Mouse (Mus musculus) C2C12 (cell line): ENCODE results near the gene Itih3. TPM values are rescaled to one million over a fixed set of nuclear protein-coding genes. Genes with fewer than 3 reads are reported as not detected.

Experiments used
- H3K27me3 ChIP-seq: one replicate; pipeline ENCODE4 v1.6.1; 2011; ENCODE audit not compliant: control insufficient read depth, insufficient read depth, insufficient read length
- H3K36me3 ChIP-seq: one replicate; pipeline ENCODE4 v1.6.1; 2011; ENCODE audit not compliant: control insufficient read depth, insufficient read depth
- H3K4me3 ChIP-seq: one replicate; pipeline ENCODE4 v1.5.1; 2011; ENCODE audit warnings: mild to moderate bottlenecking, control low read depth; ENCODE audit not compliant: poor library complexity, insufficient read depth, severe bottlenecking
- H3K79me2 ChIP-seq: one replicate; pipeline ENCODE4 v1.6.1; 2011; ENCODE audit not compliant: control insufficient read depth, insufficient read depth
- H3K79me3 ChIP-seq: one replicate; pipeline ENCODE4 v1.6.1; 2011; ENCODE audit warnings: low read depth, control low read depth
- H3ac ChIP-seq: one replicate; pipeline ENCODE3; 2011; ENCODE audit warnings: low read depth; ENCODE audit not compliant: control insufficient read depth, insufficient read length
- CEBPB ChIP-seq: IDR thresholded peaks from one replicate; pipeline ENCODE4 v1.6.1; 2011; ENCODE audit warnings: low read depth, mild to moderate bottlenecking, control low read depth, moderate library complexity
- CTCF ChIP-seq: IDR thresholded peaks from one replicate; pipeline ENCODE4 v1.5.1; 2011; ENCODE audit not compliant: control insufficient read depth, insufficient read depth, insufficient read length
- FOSL1 ChIP-seq: IDR thresholded peaks from one replicate; pipeline ENCODE4 v1.8.0; 2011; ENCODE audit warnings: mild to moderate bottlenecking, low read length; ENCODE audit not compliant: poor library complexity, insufficient read depth, severe bottlenecking
- MAX ChIP-seq: IDR thresholded peaks from one replicate; pipeline ENCODE4 v1.6.1; 2011; ENCODE audit warnings: mild to moderate bottlenecking, control low read depth
- MYOD1 ChIP-seq: IDR thresholded peaks from one replicate; pipeline ENCODE4 v1.6.1; 2011; ENCODE audit warnings: low read depth; ENCODE audit not compliant: control insufficient read depth, insufficient read length
- MYOG ChIP-seq: IDR thresholded peaks from one replicate; pipeline ENCODE4 v1.6.1; 2011; ENCODE audit not compliant: control insufficient read depth, insufficient read length; ENCODE audit errors: extremely low read depth
- USF1 ChIP-seq: IDR thresholded peaks from one replicate; pipeline ENCODE4 v1.6.1; 2011; ENCODE audit warnings: low read depth, mild to moderate bottlenecking, control low read depth, moderate library complexity
- polyA plus RNA-seq: library from polyadenylated mRNA; unstranded; fragments of >200 nt; fragmentation: generic; extraction: Trizol; gene quantifications from one replicate; pipeline ENCODE4 v1.2.1, GENCODE M21; 2012; ENCODE audit warnings: missing spikeins

The Itih3 gene
- polyA plus RNA-seq, 1 experiment: 0.01 TPM

DNA sequence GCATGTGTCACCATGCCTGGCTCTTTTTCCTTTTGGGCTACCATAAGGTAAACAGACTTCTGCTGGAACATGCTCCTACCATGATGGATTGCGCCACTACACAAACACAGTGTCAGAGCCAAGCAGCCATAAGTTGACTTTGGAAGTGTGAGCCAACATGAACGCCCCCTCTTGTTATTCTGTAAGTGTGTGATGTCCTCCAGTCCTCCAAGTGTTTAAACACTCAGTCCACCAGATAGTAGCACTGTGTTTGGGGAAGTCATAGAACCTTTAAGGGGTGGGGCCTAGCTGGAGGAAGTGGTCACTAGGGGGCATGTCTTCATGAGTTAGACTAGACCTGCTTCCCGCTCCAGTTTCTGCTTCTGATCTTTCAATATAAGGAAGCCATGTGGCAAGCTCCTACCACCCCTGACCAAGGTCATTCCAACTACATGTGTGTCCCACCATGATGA lies 15.7 kb downstream of the Itih3 start:
- Histone ChIP-seq H3K4me3 (no peak overlapping the region), H3K79me3 (no peaks in the 10 kb centered on the region), H3ac (no peak overlapping the region), H3K27me3 (no peaks in the 10 kb centered on the region), H3K79me2 (no peaks in the 10 kb centered on the region), H3K36me3 (no peaks in the 10 kb centered on the region)
- TF ChIP-seq USF1: no peak

DNA sequence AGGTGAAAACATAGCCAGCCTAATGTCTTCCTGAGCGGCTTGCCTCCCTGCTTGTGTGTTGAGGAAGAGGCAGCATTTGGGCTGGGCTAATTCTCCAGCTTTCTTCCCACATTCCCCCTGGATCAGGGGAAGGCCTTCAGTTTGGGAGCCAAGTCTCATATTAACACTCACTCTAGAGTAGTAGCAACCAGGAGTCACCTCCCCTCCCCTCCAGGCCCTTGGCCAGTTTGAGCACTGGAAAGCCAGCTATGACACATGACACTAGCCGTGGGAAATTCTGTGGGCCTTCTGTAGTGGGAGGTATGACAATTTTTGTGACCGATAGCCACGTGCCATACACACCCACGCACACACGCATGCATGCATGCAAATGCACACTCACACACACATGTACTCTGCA lies 17.6 kb downstream of the Itih3 start:
- H3K27me3 ChIP-seq: no peaks in the 10 kb centered on the region
- no peak overlapping the region for H3ac ChIP-seq
- H3K79me3 ChIP-seq: no peaks in the 10 kb centered on the region
- H3K36me3 ChIP-seq: no peaks in the 10 kb centered on the region
- TF ChIP-seq CTCF: no peak
- no peaks in the 10 kb centered on the region for H3K79me2 ChIP-seq
- H3K4me3 ChIP-seq: no peak overlapping the region

DNA sequence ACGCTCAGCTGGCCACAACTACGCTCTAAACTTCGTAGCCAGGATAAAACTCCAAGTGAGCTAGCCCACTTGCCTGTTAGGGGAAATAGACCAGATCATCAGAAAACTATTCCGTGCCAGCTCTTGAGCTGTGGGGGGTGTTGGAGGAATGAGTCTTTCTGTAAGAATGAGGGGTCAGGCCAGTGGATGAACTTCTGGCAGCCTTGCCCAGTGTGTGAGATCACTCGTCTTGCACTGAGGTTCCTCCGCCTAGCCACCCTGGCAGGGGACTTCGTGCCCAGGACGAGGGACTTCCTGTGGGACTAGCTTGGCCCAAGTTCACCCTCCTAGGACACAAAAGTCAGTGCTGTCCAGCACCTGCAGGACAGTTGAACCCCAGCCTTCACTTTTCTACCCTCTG lies 19.3 kb downstream of the Itih3 start:
- Histone ChIP-seq H3K79me2 (no peaks in the 10 kb centered on the region), H3K79me3 (no peaks in the 10 kb centered on the region), H3K4me3 (no peak overlapping the region), H3K27me3 (no peaks in the 10 kb centered on the region), H3ac (no peak overlapping the region), H3K36me3 (no peaks in the 10 kb centered on the region)
- TF ChIP-seq CEBPB (no peak), MYOG (no peak), CTCF (no peak), MYOD1 (no peak), USF1 (no peak), FOSL1 (no peak), MAX (no peak)

DNA sequence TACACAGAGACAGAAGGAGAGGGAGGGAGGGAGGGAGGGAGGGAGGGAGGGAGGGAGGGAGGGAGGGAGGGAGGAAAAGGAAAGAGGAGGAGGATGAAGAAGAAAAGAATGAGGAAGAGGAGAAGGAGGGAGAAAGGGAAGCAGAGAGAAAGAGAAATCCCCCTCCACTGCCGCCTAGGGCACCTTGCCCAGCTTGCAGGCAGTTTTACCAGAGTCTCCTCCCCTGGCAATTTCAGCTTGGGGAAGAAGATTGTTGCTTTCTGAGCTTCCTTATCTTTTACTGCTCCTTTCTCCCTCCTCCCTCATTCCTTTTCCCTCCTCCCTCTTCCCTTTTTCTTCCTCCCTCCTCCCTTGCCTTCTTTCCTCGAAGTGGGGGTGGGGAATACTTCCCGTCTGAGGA lies 20.5 kb downstream of the Itih3 start:
- no peak overlapping the region for H3K4me3 ChIP-seq
- no peaks in the 10 kb centered on the region for H3K79me2 ChIP-seq
- H3K36me3 ChIP-seq: no peaks in the 10 kb centered on the region
- no peak overlapping the region for H3ac ChIP-seq
- no peak for TF ChIP-seq USF1
- TF ChIP-seq CTCF: no peak
- TF ChIP-seq MYOD1: no peak
- TF ChIP-seq FOSL1: no peak
- TF ChIP-seq MYOG: no peak
- TF ChIP-seq MAX: no peak
- no peak for TF ChIP-seq CEBPB
- H3K27me3 ChIP-seq: no peaks in the 10 kb centered on the region
- H3K79me3 ChIP-seq: no peaks in the 10 kb centered on the region

DNA sequence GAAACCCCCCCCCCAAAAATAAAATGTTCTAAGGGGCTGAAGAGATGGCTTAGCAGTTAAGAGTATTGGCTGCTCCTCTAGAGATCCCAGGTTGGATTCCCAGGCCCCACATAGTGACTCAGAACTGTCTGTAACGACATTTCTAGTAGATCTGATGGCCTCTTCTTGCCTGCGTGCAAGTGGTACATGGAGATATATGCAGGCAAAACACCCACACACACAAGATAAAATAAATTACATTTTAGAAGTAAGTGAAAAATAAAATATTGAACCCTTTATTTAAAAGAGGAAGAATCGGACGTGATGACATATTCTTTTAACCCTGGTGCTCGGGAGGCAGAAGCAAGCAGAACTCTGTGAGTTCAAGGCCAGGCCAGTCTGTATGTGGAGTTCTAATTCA lies 20.9 kb downstream of the Itih3 start:
- no peaks in the 10 kb centered on the region for H3K79me3 ChIP-seq
- H3K4me3 ChIP-seq: no peak overlapping the region
- no peak for TF ChIP-seq CTCF
- TF ChIP-seq FOSL1: no peak
- no peak for TF ChIP-seq CEBPB
- TF ChIP-seq USF1: no peak
- TF ChIP-seq MYOD1: no peak
- no peak for TF ChIP-seq MYOG
- no peak for TF ChIP-seq MAX
- H3ac ChIP-seq: no peak overlapping the region
- H3K79me2 ChIP-seq: no peaks in the 10 kb centered on the region
- no peaks in the 10 kb centered on the region for H3K36me3 ChIP-seq
- H3K27me3 ChIP-seq: no peaks in the 10 kb centered on the region

DNA sequence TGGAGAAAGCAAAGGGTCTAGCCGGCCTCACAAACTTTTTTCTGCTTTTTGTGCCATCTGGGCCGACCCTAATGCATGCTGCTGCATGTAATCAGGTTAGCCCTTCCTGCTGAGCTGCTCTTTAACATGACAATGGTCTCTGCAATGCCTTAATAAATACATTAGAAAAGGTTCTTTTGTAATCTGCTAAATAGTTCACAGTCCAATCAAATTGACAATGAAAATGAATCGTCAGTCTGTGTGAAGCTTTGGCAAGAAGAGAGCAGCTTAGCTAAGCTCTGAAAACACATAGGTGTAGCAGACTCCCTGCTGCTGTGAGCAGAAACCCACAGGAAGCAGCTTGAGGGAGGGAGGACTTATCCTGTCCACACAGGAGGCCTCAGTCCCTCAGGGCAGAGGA lies 23.6 kb downstream of the Itih3 start:
- Histone ChIP-seq H3ac (no peak overlapping the region), H3K27me3 (no peaks in the 10 kb centered on the region), H3K4me3 (no peak overlapping the region), H3K36me3 (no peaks in the 10 kb centered on the region), H3K79me3 (no peaks in the 10 kb centered on the region), H3K79me2 (no peaks in the 10 kb centered on the region)
- no peak for TF ChIP-seq MAX
- no peak for TF ChIP-seq MYOD1
- TF ChIP-seq CTCF: no peak
- no peak for TF ChIP-seq USF1
- no peak for TF ChIP-seq FOSL1
- no peak for TF ChIP-seq MYOG
- TF ChIP-seq CEBPB: no peak
